Mouse (Mus musculus) induced T-regulatory cell, adult 2 months (primary cell): Measurements from ENCODE around the gene Nckap1l.

Experiments used
- DNase-seq: peaks from one replicate; pipeline ENCODE4 v3.0.0-alpha.2; 2012; ENCODE audit warnings: low read depth

The Nckap1l gene

DNA sequence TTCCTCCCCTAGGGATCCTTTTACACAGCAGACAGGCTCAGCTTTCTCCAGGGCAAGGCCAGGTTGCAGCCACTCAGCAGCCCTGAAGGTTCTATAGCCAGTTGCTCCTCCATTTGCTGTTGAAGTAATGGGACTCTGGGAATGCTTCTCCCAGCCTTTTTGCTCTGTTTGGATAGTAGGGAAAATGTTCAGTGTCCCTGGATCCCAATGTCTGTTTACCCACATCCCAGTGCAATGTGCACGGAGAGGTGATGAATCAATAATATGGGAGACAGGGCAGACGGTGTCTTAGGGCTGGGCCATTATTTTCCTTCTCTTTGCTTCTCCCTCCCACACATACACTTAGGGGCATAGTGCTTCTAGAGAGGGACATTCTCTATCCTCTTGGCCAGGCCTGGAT lies 85.7 kb downstream of the Nckap1l start:
- no peak for DNase-seq

DNA sequence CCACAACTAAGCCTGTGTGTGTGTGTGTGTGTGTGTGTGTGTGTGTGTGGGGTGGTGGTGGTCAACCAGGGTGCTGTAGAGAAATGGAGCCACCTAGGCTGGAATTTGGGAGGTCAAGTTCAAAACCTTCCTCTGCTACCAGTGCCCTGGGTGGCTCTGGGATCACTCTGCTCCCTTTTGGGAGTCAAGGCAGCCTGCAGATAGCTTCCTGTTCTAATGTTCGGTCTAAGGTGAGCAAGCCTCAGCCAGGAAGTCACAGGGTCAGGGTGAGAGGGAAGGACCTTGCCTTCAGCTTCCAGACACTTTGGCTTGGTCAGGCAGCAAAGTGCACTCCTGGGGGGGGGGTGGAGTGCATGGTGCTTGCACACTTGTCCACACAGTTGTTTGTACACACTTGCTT lies 87.1 kb downstream of the Nckap1l start:
- DNase-seq = no peak

DNA sequence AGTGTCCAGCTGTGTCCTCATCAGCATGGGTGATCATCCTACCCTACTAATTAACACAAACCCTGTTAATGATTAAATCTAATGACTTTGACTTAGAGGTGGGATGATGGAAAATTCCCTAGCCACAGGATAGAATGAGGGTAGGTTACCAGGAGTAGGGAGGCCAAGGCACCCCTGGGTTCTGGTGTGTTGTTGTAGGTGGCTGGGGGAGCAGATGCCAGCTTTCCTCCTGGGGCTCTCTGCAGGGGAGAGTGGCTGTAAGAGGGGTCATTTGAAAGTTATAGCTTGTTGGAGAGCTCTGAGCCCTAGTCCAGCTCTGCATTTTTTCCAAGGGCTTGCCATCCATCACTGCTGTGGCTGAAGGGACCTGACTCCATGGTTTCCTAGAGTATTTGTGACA lies 88.9 kb downstream of the Nckap1l start:
- no peak for DNase-seq

DNA sequence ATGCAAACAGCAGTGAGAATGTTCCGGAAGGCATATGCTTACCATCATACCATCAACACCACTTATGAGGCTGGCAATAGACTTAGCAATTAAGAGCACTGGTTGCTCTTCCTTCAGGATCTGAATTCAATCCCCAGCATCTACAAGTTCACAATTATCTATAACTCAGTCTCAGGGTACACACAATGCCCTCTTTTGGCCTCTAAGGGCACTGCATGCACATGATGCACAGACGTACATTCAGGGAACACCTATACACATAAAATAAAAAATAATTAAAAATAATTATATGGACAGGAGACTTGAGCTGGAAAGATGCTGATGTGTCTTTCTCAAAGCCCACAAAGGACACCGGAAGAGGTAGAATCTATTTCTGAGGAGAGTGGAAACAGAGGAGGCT lies 94.4 kb downstream of the Nckap1l start:
- no peak for DNase-seq
